Mouse (Mus musculus) spleen, adult 2 months (tissue): ENCODE data around the gene Togaram1. TPM values are rescaled to one million over a fixed set of nuclear protein-coding genes. Genes with fewer than 3 reads are reported as not detected.
A peak's percentile ranks its signal among the peaks of the same experiment; 100 is the strongest.

Source experiments
- DNase-seq, 2 experiments: peaks; one replicate each; pipeline versions ENCODE4 v3.0.0 to v3.0.0-alpha.2; 2012 to 2021; ENCODE audit warnings: low spot score in 2 of 2, low read depth in 1 of 2
- H3K27ac ChIP-seq: fragments of 200-500 bp; 2 replicates; pipeline ENCODE4 v1.5.1; 2012; ENCODE audit warnings: low read length, inconsistent platforms; ENCODE audit not compliant: insufficient read depth
- H3K27me3 ChIP-seq: fragments of 200-500 bp; 2 replicates; pipeline ENCODE4 v1.6.1; 2012; ENCODE audit warnings: mild to moderate bottlenecking, moderate library complexity, low read length, inconsistent platforms; ENCODE audit not compliant: control insufficient read depth, insufficient read depth
- H3K36me3 ChIP-seq: fragments of 200-500 bp; 2 replicates; pipeline ENCODE4 v1.6.1; 2012; ENCODE audit warnings: mild to moderate bottlenecking, low read length, inconsistent platforms; ENCODE audit not compliant: control insufficient read depth, insufficient read depth
- H3K4me1 ChIP-seq: fragments of 200-500 bp; 2 replicates; pipeline ENCODE4 v1.6.1; 2011; ENCODE audit warnings: inconsistent platforms; ENCODE audit not compliant: control insufficient read depth, insufficient read depth, insufficient read length
- H3K4me3 ChIP-seq: fragments of 200-500 bp; 2 replicates; pipeline ENCODE4 v1.5.1; 2011; ENCODE audit warnings: mild to moderate bottlenecking, inconsistent platforms; ENCODE audit not compliant: insufficient read depth, insufficient read length; ENCODE audit errors: extremely low read depth
- CTCF ChIP-seq: fragments of 200-500 bp; IDR thresholded peaks from 2 replicates; pipeline ENCODE4 v1.5.1; 2011; ENCODE audit warnings: mild to moderate bottlenecking, inconsistent platforms; ENCODE audit not compliant: insufficient read depth, insufficient read length, insufficient replicate concordance; ENCODE audit errors: extremely low read depth
- POLR2A ChIP-seq: fragments of 200-500 bp; IDR thresholded peaks from 2 replicates; pipeline ENCODE4 v1.6.1; 2011; ENCODE audit warnings: low read depth, low read length, inconsistent platforms
- WGBS: fragments of 180-500 bp; shearing (Covaris S2); methylation state at CpG from one replicate; pipeline ENCODE4 v1.1.7; 2018; 5-methylcytosine and 5-hydroxymethylcytosine counted together
- polyA plus RNA-seq: library from polyadenylated mRNA; depleted of rRNA; stranded (reverse); fragments of >200 nt; gene quantifications from 2 replicates; pipeline ENCODE4 v1.2.3, GENCODE M21; 2012

Togaram1 gene
- polyA plus RNA-seq, 1 experiment, result 2.5 TPM

GRCm38 (mm10) chr12:64977518-64977917 lies 11.9 kb downstream of the Togaram1 start:
- no peak overlapping the region for H3K4me3 ChIP-seq
- no peaks in the 10 kb centered on the region for H3K4me1 ChIP-seq
- H3K36me3 ChIP-seq, result peaks cover 13% of the 10 kb centered on the region
- no peak for DNase-seq
- no peak overlapping the region for H3K27ac ChIP-seq
- no peak for TF ChIP-seq CTCF
- TF ChIP-seq POLR2A, result no peak
- H3K27me3 ChIP-seq, result no peaks in the 10 kb centered on the region
- 87% methylated on average over 1 of the region's 1 CpGs for WGBS

- no peak for DNase-seq
- H3K27me3 ChIP-seq, result no peaks in the 10 kb centered on the region
- no peak overlapping the region for H3K27ac ChIP-seq
- H3K36me3 ChIP-seq, result peaks cover 23% of the 10 kb centered on the region
- TF ChIP-seq CTCF (no peak), POLR2A (no peak)
- WGBS, result 80% methylated on average over 3 of the region's 3 CpGs
- H3K4me3 ChIP-seq, result no peak overlapping the region
- H3K4me1 ChIP-seq, result no peaks in the 10 kb centered on the region
These were observed 42.1 kb downstream of the Togaram1 start for GRCm38 (mm10) chr12:65007725-65008124.

GRCm38 (mm10) chr12:65022842-65023241 lies 57.2 kb downstream of the Togaram1 start:
- 95% methylated on average over 6 of the region's 6 CpGs for WGBS
- Histone ChIP-seq H3K4me1 (no peaks in the 10 kb centered on the region), H3K27me3 (no peaks in the 10 kb centered on the region), H3K36me3 (peaks cover 2% of the 10 kb centered on the region), H3K27ac (no peak overlapping the region), H3K4me3 (no peak overlapping the region)
- no peak for TF ChIP-seq CTCF
- TF ChIP-seq POLR2A, result no peak
- no peak for DNase-seq

- H3K27ac ChIP-seq, result no peak overlapping the region
- TF ChIP-seq POLR2A (no peak), CTCF (no peak)
These were observed 70.2 kb downstream of the Togaram1 start for GRCm38 (mm10) chr12:65035839-65036189.

GRCm38 (mm10) chr12:65036190-65036870 lies 70.7 kb downstream of the Togaram1 start, which contains the start of gene Prpf39:
Gene Prpf39 (plus strand): TSS chr12:65036333.
- peak; percentile 76 to 90 for DNase-seq
- TF ChIP-seq CTCF, result no peak
- TF ChIP-seq POLR2A, result peak; percentile 79
- Histone ChIP-seq H3K4me3 (peak within 1 kb of the TSS; percentile 77), H3K27me3 (no peaks in the 10 kb centered on the region), H3K27ac (peak within 1 kb of the TSS; percentile 74), H3K36me3 (no peaks in the 10 kb centered on the region), H3K4me1 (peaks cover 5% of the 10 kb centered on the region)
- under 1% methylated on average over 61 of the region's 65 CpGs for WGBS

More at GRCm38 (mm10) chr12:65035839-65036189, 70.2 kb downstream of the Togaram1 start:
- Histone ChIP-seq H3K36me3 (no peaks in the 10 kb centered on the region), H3K27me3 (no peaks in the 10 kb centered on the region), H3K4me3 (peak overlapping the region; percentile 77; the same call in 1 of the 2 replicates), H3K4me1 (peaks cover 5% of the 10 kb centered on the region)
- no peak for DNase-seq
- WGBS, result 42% methylated on average over 8 of the region's 8 CpGs

- TF ChIP-seq POLR2A, result no peak
- no peak for TF ChIP-seq CTCF
- Histone ChIP-seq H3K27me3 (no peaks in the 10 kb centered on the region), H3K4me3 (peak overlapping the region; percentile 77), H3K36me3 (no peaks in the 10 kb centered on the region), H3K4me1 (peaks cover 5% of the 10 kb centered on the region), H3K27ac (no peak overlapping the region)
- no peak for DNase-seq
- 4% methylated on average over 18 of the region's 18 CpGs for WGBS
These were observed 71.4 kb downstream of the Togaram1 start for GRCm38 (mm10) chr12:65036892-65037545.

- H3K27me3 ChIP-seq, result no peaks in the 10 kb centered on the region
- 8% methylated on average over 4 of the region's 4 CpGs for WGBS
- H3K36me3 ChIP-seq, result peaks cover 2% of the 10 kb centered on the region
- peak overlapping the region; percentile 77; the same call in 1 of the 2 replicates for H3K4me3 ChIP-seq
- no peak for DNase-seq
- TF ChIP-seq CTCF (no peak), POLR2A (no peak)
- no peak overlapping the region for H3K27ac ChIP-seq
- H3K4me1 ChIP-seq, result peaks cover 5% of the 10 kb centered on the region
These were observed 71.9 kb downstream of the Togaram1 start for GRCm38 (mm10) chr12:65037546-65037937.
